Mouse (Mus musculus) erythroblast, embryonic 14.5 days (primary cell): ENCODE results near the gene Ptpre.

Experiments
- GATA1 ChIP-seq: IDR thresholded peaks from 2 replicates; pipeline ENCODE4 v1.6.1; 2012; ENCODE audit warnings: low read length, inconsistent platforms, mixed read lengths
- TAL1 ChIP-seq: IDR thresholded peaks from 3 replicates; pipeline ENCODE4 v1.6.1; 2012; ENCODE audit warnings: low read length, inconsistent platforms, mixed read lengths

- TF ChIP-seq GATA1 (no peak), TAL1 (no peak)
These were observed 43.8 kb downstream of the Ptpre start for GRCm38 (mm10) chr7:135581128-135581527.
